Mouse (Mus musculus): ENCODE measurements around the gene Angptl4.

Angptl4 gene

GRCm38 (mm10) chr17:33779967-33780295 lies 1.7 kb downstream of the Angptl4 start:
- ChIA-PET CTCF (no interaction called here), POLR2A (interaction anchor here in 3 of 4 experiments (0.6 to 11.8 kb wide), 18 partner anchors 12 to 190 kb away, joined by 3 to 124 read pairs (median 7); partner anchors contain the start of genes Rab11b (in 3 of the 3), Ndufa7 (in 2 of the 3), Rps28 (in 2 of the 3) and Kank3 (in 1 of the 3))

GRCm38 (mm10) chr17:33779271-33779966 lies 2.2 kb downstream of the Angptl4 start:
- POLR2A ChIA-PET: interaction anchor here in 3 of 4 experiments (0.6 to 11.8 kb wide), 21 partner anchors 12 to 189 kb away, joined by 3 to 124 read pairs (median 4); partner anchors contain the start of genes Rab11b (in 3 of the 3), Ndufa7 (in 2 of the 3), Rps28 (in 2 of the 3) and Kank3 (in 1 of the 3)

GRCm38 (mm10) chr17:33775287-33775686 lies 6.3 kb downstream of the Angptl4 start:
- POLR2A ChIA-PET: interaction anchor here in 3 of 4 experiments (1.0 to 11.8 kb wide), 6 partner anchors 15 to 48 kb away, joined by 3 to 124 read pairs (median 10); partner anchors contain the start of gene Rab11b (in 2 of the 3)
- CTCF ChIA-PET: no interaction called here

More at GRCm38 (mm10) chr17:33779271-33779966, 2.2 kb downstream of the Angptl4 start:
- CTCF ChIA-PET: interaction anchor here in 2 of 4 experiments (0.7 kb wide), 2 partner anchors 10 to 936 kb away, joined by 3 read pairs; no protein-coding TSS in a partner anchor

- POLR2A ChIA-PET: interaction anchor here in 3 of 4 experiments (1.1 to 11.8 kb wide), 4 partner anchors 14 to 49 kb away, joined by 3 to 124 read pairs (median 12); partner anchors contain the start of gene Rab11b (in 2 of the 3)
- CTCF ChIA-PET: no interaction called here
Observed at GRCm38 (mm10) chr17:33774573-33775155, 7.0 kb downstream of the Angptl4 start.

GRCm38 (mm10) chr17:33773871-33774572 lies 7.6 kb downstream of the Angptl4 start:
- POLR2A ChIA-PET: interaction anchor here (0.5 to 11.8 kb wide), 6 partner anchors 13 to 172 kb away, joined by 3 to 124 read pairs (median 4); partner anchors contain the start of gene Rab11b (in 2 of the 4)
- CTCF ChIA-PET: interaction anchor here in 3 of 4 experiments (0.6 to 0.9 kb wide), 3 partner anchors 28 to 192 kb away, joined by 3 to 7 read pairs (median 3); no protein-coding TSS in a partner anchor

- POLR2A ChIA-PET: interaction anchor here in 3 of 4 experiments (0.5 to 11.8 kb wide), 4 partner anchors 13 to 172 kb away, joined by 4 to 124 read pairs (median 12); partner anchors contain the start of gene Rab11b (in 2 of the 3)
- CTCF ChIA-PET: interaction anchor here in 3 of 4 experiments (0.6 to 0.9 kb wide), 3 partner anchors 29 to 193 kb away, joined by 3 to 7 read pairs (median 3); no protein-coding TSS in a partner anchor
Observed at GRCm38 (mm10) chr17:33773426-33773825, 8.2 kb downstream of the Angptl4 start.

GRCm38 (mm10) chr17:33771617-33772016 lies 10.0 kb downstream of the Angptl4 start:
- CTCF ChIA-PET: interaction anchor here in 1 of 4 experiments (0.6 kb wide), 1 partner anchor 51 kb away, joined by 3 read pairs; no protein-coding TSS in a partner anchor
- POLR2A ChIA-PET: interaction anchor here in 1 of 4 experiments (2.1 kb wide), 1 partner anchor 12 kb away, joined by 11 read pairs; the partner anchor contains the start of gene Rab11b

GRCm38 (mm10) chr17:33766389-33766788 lies 15.2 kb downstream of the Angptl4 start:
- CTCF ChIA-PET: no interaction called here
- POLR2A ChIA-PET: interaction anchor here in 1 of 4 experiments (1.2 to 4.4 kb wide), 3 partner anchors 7 to 58 kb away, joined by 3 to 25 read pairs (median 4); partner anchors contain the start of genes Ndufa7, Rab11b and Rps28

- ChIA-PET CTCF (interaction anchor here in 3 of 4 experiments (0.6 to 2.0 kb wide), 16 partner anchors 8 to 1314 kb away, joined by 3 to 9 read pairs (median 4); partner anchors contain the start of genes Angptl4 (in 1 of the 3), Kifc1 (in 1 of the 3), March2 (in 1 of the 3) and Zfp414 (in 1 of the 3)), POLR2A (interaction anchor here (0.6 to 6.2 kb wide), 188 partner anchors 8 to 1407 kb away, joined by 3 to 144 read pairs (median 5); partner anchors contain the start of genes Angptl4 (in 3 of the 4), B3galt4 (in 3 of the 4), Kank3 (in 3 of the 4) and March2 (in 3 of the 4))
Observed at GRCm38 (mm10) chr17:33760255-33761165, 21.1 kb downstream of the Angptl4 start, which contains the start of gene Rab11b. TSS of gene Rab11b (minus strand) at chr17:33760530.

GRCm38 (mm10) chr17:33759767-33760254 lies 21.8 kb downstream of the Angptl4 start:
- ChIA-PET CTCF (interaction anchor here in 2 of 4 experiments (0.6 to 2.0 kb wide), 14 partner anchors 7 to 1313 kb away, joined by 3 to 9 read pairs (median 4); partner anchors contain the start of genes Angptl4 (in 1 of the 2), Kifc1 (in 1 of the 2), March2 (in 1 of the 2) and Zfp414 (in 1 of the 2)), POLR2A (interaction anchor here (0.6 to 6.2 kb wide), 180 partner anchors 9 to 1254 kb away, joined by 3 to 144 read pairs (median 5); partner anchors contain the start of genes Angptl4 (in 3 of the 4), B3galt4 (in 3 of the 4), Kank3 (in 3 of the 4) and March2 (in 3 of the 4))

GRCm38 (mm10) chr17:33757231-33757630 lies 24.4 kb downstream of the Angptl4 start:
- ChIA-PET POLR2A (interaction anchor here in 3 of 4 experiments (0.6 to 6.2 kb wide), 18 partner anchors 11 to 171 kb away, joined by 3 to 144 read pairs (median 6); partner anchors contain the start of genes Angptl4 (in 2 of the 3), March2 (in 2 of the 3), Ndufa7 (in 2 of the 3) and Rps28 (in 2 of the 3)), CTCF (interaction anchor here in 3 of 4 experiments (0.6 to 0.7 kb wide), 3 partner anchors 45 to 228 kb away, joined by 5 to 6 read pairs (median 5); no protein-coding TSS in a partner anchor)

GRCm38 (mm10) chr17:33756108-33756790 lies 25.4 kb downstream of the Angptl4 start:
- POLR2A ChIA-PET: interaction anchor here in 3 of 4 experiments (0.9 to 6.2 kb wide), 11 partner anchors 11 to 156 kb away, joined by 3 to 144 read pairs (median 6); partner anchors contain the start of genes March2 (in 2 of the 3), Ndufa7 (in 2 of the 3), Rps28 (in 2 of the 3) and Angptl4 (in 1 of the 3)
- CTCF ChIA-PET: no interaction called here

- CTCF ChIA-PET: no interaction called here
- POLR2A ChIA-PET: interaction anchor here in 3 of 4 experiments (0.5 to 6.2 kb wide), 11 partner anchors 11 to 301 kb away, joined by 3 to 87 read pairs (median 5); partner anchors contain the start of genes Angptl4 (in 2 of the 3), March2 (in 1 of the 3), Ndufa7 (in 1 of the 3) and Rps28 (in 1 of the 3)
Observed at GRCm38 (mm10) chr17:33755418-33756107, 26.1 kb downstream of the Angptl4 start.

GRCm38 (mm10) chr17:33754656-33755055 lies 27.0 kb downstream of the Angptl4 start:
- CTCF ChIA-PET: no interaction called here

More at GRCm38 (mm10) chr17:33754656-33755055, 27.0 kb downstream of the Angptl4 start:
- POLR2A ChIA-PET: interaction anchor here in 1 of 4 experiments (0.9 to 1.6 kb wide), 4 partner anchors 17 to 73 kb away, joined by 3 to 9 read pairs (median 4); partner anchors contain the start of genes Angptl4, Ndufa7 and Rps28
